11 mouse cellular contexts compared by ENCODE assay signal in the genomic region with DNA sequence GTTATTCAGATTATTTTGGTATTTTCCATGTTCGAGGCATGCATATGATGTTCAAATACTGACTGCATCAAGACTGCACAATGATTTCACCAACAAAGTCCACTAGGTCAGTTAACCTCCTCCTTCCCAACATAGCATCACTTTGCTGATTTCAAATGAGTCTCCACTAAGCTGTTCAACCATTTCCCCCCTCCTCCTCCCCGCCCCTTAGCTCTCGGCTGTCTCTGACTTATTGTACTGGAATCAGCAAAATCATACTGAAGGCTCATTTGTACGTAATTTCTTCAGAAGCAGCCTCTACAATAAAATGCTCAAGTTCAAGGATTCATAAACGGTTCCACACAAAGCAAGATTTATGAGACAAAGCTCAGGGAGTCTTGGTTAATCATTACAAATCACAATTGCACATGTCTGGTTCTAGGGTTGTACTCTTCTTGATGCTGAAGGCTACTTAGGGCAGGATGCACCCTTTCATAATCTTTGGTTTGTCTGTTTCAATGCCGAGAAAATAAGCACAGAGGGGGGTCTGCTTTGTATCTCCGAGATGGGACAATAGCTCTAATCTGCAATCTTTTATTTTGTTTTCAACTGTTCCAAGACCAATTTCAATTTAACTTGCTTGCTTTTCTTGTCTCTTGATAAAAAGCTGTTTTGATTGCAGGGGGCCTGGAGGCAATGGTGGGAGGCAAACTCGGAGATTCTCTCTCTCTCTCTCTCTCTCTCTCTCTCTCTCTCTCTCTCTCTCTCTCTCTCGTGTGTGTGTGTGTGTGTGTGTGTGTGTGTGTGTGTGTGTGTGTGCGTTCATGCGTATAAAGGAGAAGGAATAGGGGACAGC.
A peak's percentile ranks its signal among the peaks of the same experiment; 100 is the strongest.
DNase-seq lines count a peak whose midpoint lies in the region; ATAC-seq lines count a peak whose summit lies in the region.
"Had no signal": no experiment of that assay in that cellular context is flagged by ENCODE, and none has a peak within 500 bp of the region (broad histone marks: within the 10 kb centered on the region; RNA-seq: fewer than 3 reads in every experiment).

No protein-coding gene starts in this region.

- no peaks in the 10 kb centered on the region for H3K9me3 ChIP-seq in hindbrain, embryonic 10.5 days
- H3K9me3 ChIP-seq in hindbrain, embryonic 16.5 days (ENCODE audit: control insufficient read depth, low read length) = no peaks in the 10 kb centered on the region
- H3K9me3 ChIP-seq in forebrain, embryonic 16.5 days (ENCODE audit: control insufficient read depth, low read length) = no peaks in the 10 kb centered on the region
- H3K9me3 ChIP-seq in midbrain, embryonic 12.5 days = no peaks in the 10 kb centered on the region
- H3K9me3 ChIP-seq: embryonic facial prominence, embryonic 13.5 days had no signal

- DNase-seq in hindbrain, embryonic 10.5 days (ENCODE audit: low spot score) = no peak
- peak; percentile 8 to 62 for DNase-seq in cerebellum, adult 18-20 months
- DNase-seq in lung, postnatal 36 days = no peak
- DNase-seq in left cerebral cortex, adult 9 months (ENCODE audit: low spot score in 2 of 2) = no peak
- DNase-seq in layer of hippocampus, postnatal 10 days (ENCODE audit: low spot score in 2 of 2) = no peak
- DNase-seq: heart, adult 18-20 months had no signal

- no peak overlapping the region for H3K4me2 ChIP-seq in hindbrain, embryonic 16.5 days (ENCODE audit: low read length)
- H3K4me2 ChIP-seq in forebrain, embryonic 16.5 days (ENCODE audit: low read length) = no peak overlapping the region
- H3K4me2 ChIP-seq in midbrain, embryonic 12.5 days (replicated peaks) = no peak overlapping the region
- H3K4me2 ChIP-seq: embryonic facial prominence, embryonic 13.5 days had no signal

- no peak; the same call in 1 of the 2 replicates for ATAC-seq in hindbrain, embryonic 16.5 days
- ATAC-seq in forebrain, embryonic 16.5 days = peak; percentile 53
- ATAC-seq in midbrain, embryonic 12.5 days (ENCODE audit: low FRiP score, low read depth) = no peak; the same call in 1 of the 2 replicates

- H3K27ac ChIP-seq in hindbrain, embryonic 10.5 days = peak overlapping the region; percentile 23; the same call in 1 of the 2 replicates
- no peak overlapping the region for H3K27ac ChIP-seq in hindbrain, embryonic 16.5 days (ENCODE audit: low read depth, low read length)
- H3K27ac ChIP-seq in forebrain, embryonic 16.5 days (ENCODE audit: low read length) = peak overlapping the region; percentile 66
- H3K27ac ChIP-seq in midbrain, embryonic 12.5 days (replicated peaks) = peak overlapping the region; percentile 43
- H3K27ac ChIP-seq: embryonic facial prominence, embryonic 13.5 days; macrophage had no signal

- H3K4me3 ChIP-seq in hindbrain, embryonic 10.5 days = no peak overlapping the region
- H3K4me3 ChIP-seq in hindbrain, embryonic 16.5 days (ENCODE audit: low read length) = no peak overlapping the region
- H3K4me3 ChIP-seq in forebrain, embryonic 16.5 days (replicated peaks; ENCODE audit: low read length) = no peak overlapping the region
- no peak overlapping the region for H3K4me3 ChIP-seq in midbrain, embryonic 12.5 days
- H3K4me3 ChIP-seq: embryonic facial prominence, embryonic 13.5 days had no signal

- no peak overlapping the region for H3K9ac ChIP-seq in hindbrain, embryonic 16.5 days (ENCODE audit: low read depth, low read length)
- H3K9ac ChIP-seq in forebrain, embryonic 16.5 days (replicated peaks; ENCODE audit: low read depth, low read length) = no peak overlapping the region
- no peak overlapping the region for H3K9ac ChIP-seq in midbrain, embryonic 12.5 days (replicated peaks)
- H3K9ac ChIP-seq: embryonic facial prominence, embryonic 13.5 days had no signal

- H3K27me3 ChIP-seq in hindbrain, embryonic 10.5 days (ENCODE audit: insufficient read depth, poor library complexity, severe bottlenecking) = no peaks in the 10 kb centered on the region
- no peaks in the 10 kb centered on the region for H3K27me3 ChIP-seq in hindbrain, embryonic 16.5 days (replicated peaks; ENCODE audit: control insufficient read depth, insufficient read depth, low read length)
- H3K27me3 ChIP-seq in forebrain, embryonic 16.5 days (replicated peaks; ENCODE audit: control insufficient read depth, insufficient read depth, low read length) = no peaks in the 10 kb centered on the region
- no peaks in the 10 kb centered on the region for H3K27me3 ChIP-seq in midbrain, embryonic 12.5 days
- H3K27me3 ChIP-seq: embryonic facial prominence, embryonic 13.5 days had no signal

- peaks cover 14% of the 10 kb centered on the region for H3K4me1 ChIP-seq in hindbrain, embryonic 10.5 days (replicated peaks)
- H3K4me1 ChIP-seq in hindbrain, embryonic 16.5 days (ENCODE audit: control insufficient read depth, insufficient read depth, low read depth, low read length) = 0 out of 2 replicates have a peak, but pooled peaks cover 3% of the 10 kb centered on the region
- peaks cover 16% of the 10 kb centered on the region for H3K4me1 ChIP-seq in forebrain, embryonic 16.5 days (replicated peaks; ENCODE audit: control insufficient read depth, insufficient read depth, low read length)
- H3K4me1 ChIP-seq in midbrain, embryonic 12.5 days = peaks cover 16% of the 10 kb centered on the region

- 54% methylated on average over 11 of the region's 11 CpGs for WGBS in hindbrain, embryonic 10.5 days
- WGBS in hindbrain, embryonic 16.5 days = 36% methylated on average over 10 of the region's 11 CpGs
- WGBS in forebrain, embryonic 16.5 days = 35% methylated on average over 10 of the region's 11 CpGs
- WGBS in midbrain, embryonic 12.5 days = 42% methylated on average over 10 of the region's 11 CpGs

- no peaks in the 10 kb centered on the region for H3K36me3 ChIP-seq in hindbrain, embryonic 10.5 days
- no peaks in the 10 kb centered on the region for H3K36me3 ChIP-seq in hindbrain, embryonic 16.5 days (ENCODE audit: control insufficient read depth, insufficient read depth, low read length)
- no peaks in the 10 kb centered on the region for H3K36me3 ChIP-seq in forebrain, embryonic 16.5 days (ENCODE audit: control insufficient read depth, insufficient read depth)
- H3K36me3 ChIP-seq in midbrain, embryonic 12.5 days = no peaks in the 10 kb centered on the region
- H3K36me3 ChIP-seq: embryonic facial prominence, embryonic 13.5 days had no signal

Comparison
In these comparisons a context has a peak if more than half of its experiments do, and no peak if none do; other contexts are left out.
1. DNase-seq: peak in cerebellum, adult 18-20 months (2 of 2); none in hindbrain, embryonic 10.5 days (single experiment), lung, postnatal 36 days (single experiment), left cerebral cortex, adult 9 months (0 of 2) and layer of hippocampus, postnatal 10 days (0 of 2).